Mouse (Mus musculus) small intestine, adult 10 weeks (tissue): ENCODE data around the gene Phyh. TPM values are rescaled to one million over a fixed set of nuclear protein-coding genes. Genes with fewer than 3 reads are reported as not detected.

Experiments used
- polyA plus RNA-seq: library from polyadenylated mRNA; stranded (reverse); fragments of 350-450 nt; fragmentation: Illumina TruSeq; extraction: RNeasy Lipid Tissue Mini Kit (QIAGEN cat#74804); gene quantifications from one replicate; pipeline ENCODE4 v1.2.3, GENCODE M21; 2014; ENCODE audit warnings: low replicate concordance

The Phyh gene
- 1,524 TPM for polyA plus RNA-seq

GRCm38 (mm10) chr2:4918860-4919739, at the start of gene Phyh:
Gene Phyh, plus strand, starts transcription at chr2:4919019.

GRCm38 (mm10) chr2:4881350-4882248, 37.2 kb upstream of the Phyh start, which contains the start of gene Sephs1:
Gene Sephs1, plus strand, starts transcription at chr2:4881564.

GRCm38 (mm10) chr2:4975807-4976206, 57.0 kb downstream of the Phyh start, which contains the start of gene Ucma:
Gene Ucma, plus strand, starts transcription at chr2:4976122.

Other genes with a start within 250 kb of the Phyh start
- 27.0 TPM for gene Bend7, start 201.2 kb upstream of the Phyh start, polyA plus RNA-seq
- gene Sephs1, start 37.5 kb upstream of the Phyh start, polyA plus RNA-seq = 38.4 TPM
- gene Ucma, start 57.1 kb downstream of the Phyh start, polyA plus RNA-seq = not detected
- gene Mcm10, start 93.8 kb downstream of the Phyh start, polyA plus RNA-seq = 3.7 TPM
- gene Optn, start 145.0 kb downstream of the Phyh start, polyA plus RNA-seq = 106 TPM
- gene Ccdc3, start 218.8 kb downstream of the Phyh start, polyA plus RNA-seq = 2.6 TPM